Mouse (Mus musculus) embryonic facial prominence, embryonic 14.5 days (tissue): ENCODE measurements around the gene Mapkap1. TPM values are rescaled to one million over a fixed set of nuclear protein-coding genes. Genes with fewer than 3 reads are reported as not detected.

Experiments
- ATAC-seq: fragments of 200-750 bp; cut with Nextera tagmentation; 2 replicates; pipeline ENCODE4 v1.8.0; 2017; ENCODE audit warnings: low read depth, moderate number of reproducible peaks, moderate TSS enrichment
- DNase-seq: peaks from one replicate; pipeline ENCODE4 v3.0.0-alpha.2; 2015; ENCODE audit warnings: low spot score
- H3K27ac ChIP-seq: fragments of 300-500 bp; sonication (generic); replicated peaks from 2 replicates; pipeline ENCODE4 v1.5.1; 2014; ENCODE audit warnings: low read depth, mild to moderate bottlenecking, low read length, moderate library complexity
- H3K27me3 ChIP-seq: fragments of 300-500 bp; sonication (generic); replicated peaks from 2 replicates; pipeline ENCODE4 v1.6.1; 2014; ENCODE audit warnings: low read length; ENCODE audit not compliant: control insufficient read depth, insufficient read depth
- H3K36me3 ChIP-seq: fragments of 300-500 bp; sonication (generic); 2 replicates; pipeline ENCODE4 v1.6.1; 2014; ENCODE audit warnings: low read length, mixed read lengths; ENCODE audit not compliant: control insufficient read depth, insufficient read depth
- H3K4me1 ChIP-seq: fragments of 300-500 bp; sonication (generic); 2 replicates; pipeline ENCODE4 v1.6.1; 2014; ENCODE audit warnings: antibody characterized with exemption, low read length; ENCODE audit not compliant: control insufficient read depth, insufficient read depth
- H3K4me2 ChIP-seq: fragments of 300-500 bp; sonication (generic); 2 replicates; pipeline ENCODE4 v1.6.1; 2014; ENCODE audit warnings: low read depth, mild to moderate bottlenecking, low read length, moderate library complexity, mixed read lengths
- H3K4me3 ChIP-seq: fragments of 300-500 bp; sonication (generic); 2 replicates; pipeline ENCODE4 v1.5.1; 2014; ENCODE audit warnings: low read depth, mild to moderate bottlenecking, low read length
- H3K9ac ChIP-seq: fragments of 300-500 bp; sonication (generic); 2 replicates; pipeline ENCODE4 v1.6.1; 2014; ENCODE audit warnings: low read depth, mild to moderate bottlenecking, low read length, moderate library complexity, mixed read lengths
- H3K9me3 ChIP-seq: fragments of 300-500 bp; sonication (generic); 2 replicates; pipeline ENCODE4 v1.6.1; 2016; ENCODE audit warnings: low read length; ENCODE audit not compliant: control insufficient read depth
- WGBS: fragments of 180-500 bp; shearing (Covaris S2); extraction: QIAGEN DNeasy Blood & Tissue Kit; methylation state at CpG from one replicate; pipeline ENCODE4 v1.1.7; 2014; 5-methylcytosine and 5-hydroxymethylcytosine counted together
- polyA plus RNA-seq: library from polyadenylated mRNA; unstranded; fragments of >200 nt; fragmentation: Nextera tagmentation; extraction: Ambion mirVana; gene quantifications from 2 replicates; pipeline ENCODE4 v1.2.1, GENCODE M21; 2014

Mapkap1 gene
- polyA plus RNA-seq, 1 experiment from 2014 or later = 88.0 TPM

GRCm38 (mm10) chr2:34544646-34545395 lies 138.2 kb downstream of the Mapkap1 start:
- Histone ChIP-seq H3K27me3 (no peaks in the 10 kb centered on the region), H3K4me2 (no peak overlapping the region), H3K36me3 (no peaks in the 10 kb centered on the region), H3K4me3 (no peak overlapping the region), H3K9ac (no peak overlapping the region), H3K4me1 (no peaks in the 10 kb centered on the region), H3K9me3 (no peaks in the 10 kb centered on the region), H3K27ac (no peak overlapping the region)
- no peak for DNase-seq
- WGBS = 86% methylated on average over 13 of the region's 13 CpGs
- no peak for ATAC-seq

DNA sequence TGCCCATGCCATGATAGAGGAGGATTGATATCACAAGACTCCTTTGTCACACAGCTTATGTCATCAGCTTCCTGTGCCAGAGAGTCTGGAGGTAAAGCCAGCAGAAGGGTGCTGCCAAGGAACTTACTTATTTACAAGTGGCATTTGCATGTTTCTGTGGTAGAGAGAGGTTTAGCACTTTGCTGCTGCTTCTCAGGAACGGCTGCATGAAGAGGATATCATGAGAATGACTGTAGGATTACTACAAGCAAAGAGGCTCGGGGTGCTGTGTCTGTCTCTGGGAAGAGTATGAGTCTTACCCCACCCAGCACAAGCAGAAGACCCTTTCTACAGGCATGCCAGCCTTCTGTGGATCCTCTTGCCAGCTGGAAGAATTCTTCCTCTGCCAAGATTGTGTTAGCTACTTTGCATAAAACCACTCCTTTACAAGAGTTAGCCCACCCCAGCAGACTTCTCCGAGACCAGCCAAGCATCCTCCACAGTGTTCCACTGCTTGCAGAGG lies 139.7 kb downstream of the Mapkap1 start:
- no peaks in the 10 kb centered on the region for H3K9me3 ChIP-seq
- no peaks in the 10 kb centered on the region for H3K27me3 ChIP-seq
- no peak overlapping the region for H3K9ac ChIP-seq
- ATAC-seq = no peak
- WGBS = 69% methylated on average over 3 of the region's 3 CpGs
- H3K4me3 ChIP-seq = no peak overlapping the region
- DNase-seq = peak; percentile 33
- H3K4me2 ChIP-seq = no peak overlapping the region
- H3K27ac ChIP-seq = no peak overlapping the region
- no peaks in the 10 kb centered on the region for H3K36me3 ChIP-seq
- H3K4me1 ChIP-seq = no peaks in the 10 kb centered on the region

DNA sequence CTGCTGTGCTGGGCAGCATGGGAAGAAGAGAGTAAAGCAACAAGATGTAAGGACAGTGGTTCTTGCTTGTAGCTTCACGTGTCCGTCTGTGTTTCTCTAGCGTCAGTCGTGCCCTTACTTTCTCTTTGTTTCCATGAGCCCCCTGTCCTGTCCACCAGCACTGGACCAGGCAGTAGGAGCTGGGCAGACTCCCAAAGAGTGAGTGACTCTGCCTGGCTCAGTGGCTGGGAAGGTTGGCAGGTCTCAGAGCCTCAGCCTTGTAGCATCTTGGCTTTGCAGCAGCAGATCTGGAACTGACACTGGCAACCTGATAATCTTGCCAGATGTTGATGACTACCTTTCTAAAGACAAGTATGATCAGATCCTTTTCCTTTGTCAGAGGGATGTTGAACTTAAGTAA lies 140.9 kb downstream of the Mapkap1 start:
- 93% methylated on average over 4 of the region's 4 CpGs for WGBS
- Histone ChIP-seq H3K27me3 (no peaks in the 10 kb centered on the region), H3K9ac (no peak overlapping the region), H3K4me1 (no peaks in the 10 kb centered on the region), H3K4me3 (no peak overlapping the region), H3K4me2 (no peak overlapping the region), H3K36me3 (no peaks in the 10 kb centered on the region), H3K9me3 (no peaks in the 10 kb centered on the region), H3K27ac (no peak overlapping the region)
- no peak for DNase-seq
- no peak for ATAC-seq

DNA sequence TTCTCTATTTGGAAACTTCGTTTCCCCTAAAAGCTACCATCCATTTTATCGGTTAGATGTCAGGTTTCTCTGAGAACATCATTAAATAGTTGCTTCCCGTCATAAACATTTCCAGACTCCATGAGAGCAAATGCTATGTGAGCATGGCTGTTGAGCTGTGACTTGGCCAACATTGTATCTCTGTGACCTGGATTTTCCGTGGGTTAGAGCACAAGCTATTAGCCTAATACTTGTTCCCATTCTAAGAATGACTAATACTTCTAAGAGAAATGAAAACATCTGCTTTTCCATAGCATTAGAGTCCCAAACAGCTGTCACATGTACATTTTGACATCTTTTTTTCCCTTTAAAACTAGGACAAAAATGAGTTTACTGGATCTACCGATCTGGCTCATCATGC lies 142.4 kb downstream of the Mapkap1 start:
- no peak for ATAC-seq
- Histone ChIP-seq H3K9me3 (no peaks in the 10 kb centered on the region), H3K4me3 (no peak overlapping the region), H3K4me1 (no peaks in the 10 kb centered on the region), H3K9ac (no peak overlapping the region), H3K27me3 (no peaks in the 10 kb centered on the region), H3K4me2 (no peak overlapping the region), H3K27ac (no peak overlapping the region), H3K36me3 (no peaks in the 10 kb centered on the region)
- WGBS = 77% methylated on average over 5 of the region's 5 CpGs
- DNase-seq = no peak

- Histone ChIP-seq H3K4me1 (no peaks in the 10 kb centered on the region), H3K27ac (no peak overlapping the region), H3K4me2 (no peak overlapping the region), H3K27me3 (no peaks in the 10 kb centered on the region), H3K9ac (no peak overlapping the region), H3K4me3 (no peak overlapping the region), H3K9me3 (no peaks in the 10 kb centered on the region), H3K36me3 (no peaks in the 10 kb centered on the region)
- 73% methylated on average over 7 of the region's 7 CpGs for WGBS
- ATAC-seq (no peak), DNase-seq (no peak)
Measured at GRCm38 (mm10) chr2:34549469-34549868, 142.9 kb downstream of the Mapkap1 start.

DNA sequence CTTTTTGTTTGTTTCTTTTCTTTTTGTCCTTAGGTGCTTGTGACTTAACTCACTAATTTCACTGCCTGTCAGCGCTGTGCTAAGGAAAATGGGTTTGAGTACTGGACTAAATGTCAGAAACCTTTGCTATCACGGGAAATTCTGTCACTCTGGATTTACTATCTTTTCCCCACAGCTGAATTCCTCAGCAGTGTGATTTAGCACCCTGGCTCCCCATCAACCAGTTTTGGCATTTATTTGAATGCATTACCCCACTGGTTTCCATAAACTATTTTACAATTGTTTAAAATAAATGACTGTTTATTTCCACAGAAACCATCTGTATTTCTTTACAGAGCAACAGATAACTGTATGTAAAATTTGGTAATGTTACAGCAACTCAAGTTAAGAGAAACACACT lies 146.2 kb downstream of the Mapkap1 start:
- 70% methylated on average over 2 of the region's 2 CpGs for WGBS
- ATAC-seq (no peak), DNase-seq (no peak)
- no peaks in the 10 kb centered on the region for H3K9me3 ChIP-seq
- no peaks in the 10 kb centered on the region for H3K36me3 ChIP-seq
- no peak overlapping the region for H3K9ac ChIP-seq
- no peak overlapping the region for H3K4me3 ChIP-seq
- H3K27me3 ChIP-seq = no peaks in the 10 kb centered on the region
- no peaks in the 10 kb centered on the region for H3K4me1 ChIP-seq
- H3K4me2 ChIP-seq = no peak overlapping the region
- no peak overlapping the region for H3K27ac ChIP-seq

DNA sequence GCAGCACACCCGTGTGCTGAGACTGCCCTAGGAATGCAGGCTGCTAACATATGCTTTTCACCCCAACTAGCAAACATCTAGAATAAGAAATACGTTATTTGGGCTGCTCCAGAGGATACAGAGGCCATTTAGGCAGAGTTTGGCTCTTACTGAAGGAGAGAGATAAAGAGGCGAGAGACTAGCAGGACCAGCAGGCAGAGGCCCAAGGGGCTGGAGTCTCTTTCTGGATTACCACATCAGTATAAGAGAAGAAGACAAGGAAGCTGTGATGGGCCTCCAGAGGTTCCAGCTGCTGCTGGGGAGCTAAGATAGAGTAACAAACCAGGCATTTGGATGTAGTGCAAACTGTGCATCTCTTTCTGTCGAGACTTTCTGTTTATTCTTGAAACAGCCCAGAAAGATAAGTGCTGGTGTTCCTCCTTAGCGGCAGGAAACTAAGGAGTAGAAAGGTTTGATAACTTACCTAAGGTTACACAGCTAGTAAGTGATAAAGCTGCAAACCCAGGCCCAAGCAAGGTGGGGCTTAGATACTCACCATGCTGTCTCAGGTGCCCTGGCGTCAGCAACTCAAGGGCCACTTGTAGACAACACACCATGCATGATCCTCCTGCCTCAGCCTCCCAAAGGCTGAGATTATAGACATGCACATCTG lies 147.1 kb downstream of the Mapkap1 start:
- Histone ChIP-seq H3K9ac (no peak overlapping the region), H3K4me1 (no peaks in the 10 kb centered on the region), H3K4me2 (no peak overlapping the region), H3K36me3 (no peaks in the 10 kb centered on the region), H3K27ac (no peak overlapping the region), H3K4me3 (no peak overlapping the region), H3K27me3 (no peaks in the 10 kb centered on the region), H3K9me3 (no peaks in the 10 kb centered on the region)
- no peak for DNase-seq
- no peak for ATAC-seq
- WGBS = 80% methylated on average over 6 of the region's 6 CpGs

- no peak overlapping the region for H3K4me2 ChIP-seq
- H3K27ac ChIP-seq = no peak overlapping the region
- H3K27me3 ChIP-seq = no peaks in the 10 kb centered on the region
- H3K4me1 ChIP-seq = peaks cover 6% of the 10 kb centered on the region; the same call in 1 of the 2 replicates
- ATAC-seq (no peak), DNase-seq (no peak)
- H3K9me3 ChIP-seq = no peaks in the 10 kb centered on the region
- H3K4me3 ChIP-seq = no peak overlapping the region
- H3K36me3 ChIP-seq = no peaks in the 10 kb centered on the region
- no peak overlapping the region for H3K9ac ChIP-seq
- 82% methylated on average over 5 of the region's 5 CpGs for WGBS
Measured at GRCm38 (mm10) chr2:34560146-34560545, 153.6 kb downstream of the Mapkap1 start.
